Mouse (Mus musculus) gastrocnemius, adult 2 months (tissue): ENCODE results near the gene Xkr7. TPM values are rescaled to one million over a fixed set of nuclear protein-coding genes. Genes with fewer than 3 reads are reported as not detected.

Experiments
- DNase-seq: peaks from one replicate; pipeline ENCODE4 v3.0.0; 2022
- H3K27ac ChIP-seq: fragments of 200-600 bp; 2 replicates; pipeline ENCODE4 v1.8.1; 2022; ENCODE audit warnings: mild to moderate bottlenecking
- H3K4me3 ChIP-seq: fragments of 200-600 bp; 2 replicates; pipeline ENCODE4 v1.8.1; 2022; ENCODE audit warnings: mild to moderate bottlenecking, moderate library complexity
- CTCF ChIP-seq: fragments of 200-600 bp; IDR thresholded peaks from 2 replicates; pipeline ENCODE4 v1.8.1; 2022; ENCODE audit warnings: antibody characterized with exemption, mild to moderate bottlenecking, moderate library complexity
- intact Hi-C: fragments of 180-260 bp; cut with DNase I; formaldehyde crosslinking; loops from one replicate; pipeline ENCODE4 v1.15.1; 2025
- total RNA-seq, 2 experiments: library from RNA; stranded (reverse); gene quantifications; 2 replicates each; pipeline ENCODE4 v1.2.3; 2021

The Xkr7 gene
- total RNA-seq, 2 experiments from 2014 or later, result not detected

- TF ChIP-seq CTCF, result no peak
- intact Hi-C loops, result no loop called here
- Histone ChIP-seq H3K4me3 (peak overlapping the region; percentile 69), H3K27ac (peak overlapping the region; percentile 85)
- DNase-seq, result no peak
Observed at GRCm38 (mm10) chr2:153064190-153064970, 32.7 kb downstream of the Xkr7 start.

GRCm38 (mm10) chr2:153065747-153066508, 34.3 kb downstream of the Xkr7 start, which contains the start of gene Ccm2l:
Gene Ccm2l, plus strand, starts transcription at chr2:153065955.
- DNase-seq, result peak; percentile 50
- intact Hi-C loops, result no loop called here
- TF ChIP-seq CTCF, result no peak
- peak within 1 kb of the TSS; percentile 69 for H3K4me3 ChIP-seq
- H3K27ac ChIP-seq, result peak within 1 kb of the TSS; percentile 85

GRCm38 (mm10) chr2:153066991-153067390, 35.3 kb downstream of the Xkr7 start:
- DNase-seq, result no peak
- peak overlapping the region; percentile 69 for H3K4me3 ChIP-seq
- peak overlapping the region; percentile 85 for H3K27ac ChIP-seq
- TF ChIP-seq CTCF, result no peak
- intact Hi-C loops, result no loop called here

- peak; percentile 59 for TF ChIP-seq CTCF
- intact Hi-C loops, result no loop called here
- peak overlapping the region; percentile 30; the same call in 1 of the 2 replicates for H3K4me3 ChIP-seq
- DNase-seq, result no peak
- H3K27ac ChIP-seq, result peak overlapping the region; percentile 38; the same call in 1 of the 2 replicates
Observed at GRCm38 (mm10) chr2:153070762-153071490, 39.3 kb downstream of the Xkr7 start.

GRCm38 (mm10) chr2:153071491-153072184, 40.0 kb downstream of the Xkr7 start:
- H3K27ac ChIP-seq, result no peak overlapping the region
- H3K4me3 ChIP-seq, result peak overlapping the region; percentile 24; the same call in 1 of the 2 replicates
- intact Hi-C loops, result no loop called here
- DNase-seq, result no peak
- no peak for TF ChIP-seq CTCF

- Histone ChIP-seq H3K4me3 (no peak overlapping the region), H3K27ac (no peak overlapping the region)
- intact Hi-C loops, result no loop called here
- no peak for TF ChIP-seq CTCF
- DNase-seq, result no peak
Observed at GRCm38 (mm10) chr2:153074651-153075050, 43.0 kb downstream of the Xkr7 start.

GRCm38 (mm10) chr2:153075961-153076360, 44.3 kb downstream of the Xkr7 start:
- TF ChIP-seq CTCF, result no peak
- no peak overlapping the region for H3K27ac ChIP-seq
- intact Hi-C loops, result no loop called here
- no peak overlapping the region for H3K4me3 ChIP-seq
- no peak for DNase-seq

- peak; percentile 75 for DNase-seq
- Histone ChIP-seq H3K27ac (no peak overlapping the region), H3K4me3 (no peak overlapping the region)
- intact Hi-C loops, result loop anchor here (5.0 kb wide), 2 partner anchors 51 to 336 kb away; no protein-coding TSS in a partner anchor
- TF ChIP-seq CTCF, result peak; percentile 92
Observed at GRCm38 (mm10) chr2:153080841-153081523, 49.3 kb downstream of the Xkr7 start.

GRCm38 (mm10) chr2:153081866-153082265, 50.2 kb downstream of the Xkr7 start:
- no peak overlapping the region for H3K4me3 ChIP-seq
- TF ChIP-seq CTCF, result no peak
- intact Hi-C loops, result loop anchor here (5.0 kb wide), 2 partner anchors 50 to 335 kb away; no protein-coding TSS in a partner anchor
- no peak overlapping the region for H3K27ac ChIP-seq
- DNase-seq, result no peak

- no peak overlapping the region for H3K27ac ChIP-seq
Observed at GRCm38 (mm10) chr2:153083275-153083674, 51.6 kb downstream of the Xkr7 start.

GRCm38 (mm10) chr2:153083824-153084223, 52.2 kb downstream of the Xkr7 start:
- no peak for TF ChIP-seq CTCF
- intact Hi-C loops, result loop anchor here (5.0 kb wide), 2 partner anchors 48 to 333 kb away; no protein-coding TSS in a partner anchor
- Histone ChIP-seq H3K27ac (no peak overlapping the region; the same call in 1 of the 2 replicates), H3K4me3 (no peak overlapping the region)
- no peak for DNase-seq

More at GRCm38 (mm10) chr2:153083275-153083674, 51.6 kb downstream of the Xkr7 start:
- no peak for TF ChIP-seq CTCF
- intact Hi-C loops, result loop anchor here (5.0 kb wide), 2 partner anchors 49 to 334 kb away; no protein-coding TSS in a partner anchor
- no peak for DNase-seq
- H3K4me3 ChIP-seq, result no peak overlapping the region
